Mouse (Mus musculus): ENCODE measurements at regions not wholly inside any gene's neighbourhood (a gene's known extent, or its start where the extent isn't known, plus 50 kb on each side); places are given as distances from the start of the nearest gene placed in this dataset.

GRCm38 (mm10) chr4:87501791-87502190, 271.5 kb upstream of the Slc24a2 start:
- H3K4me2 ChIP-seq (replicated peaks), result no peak overlapping the region
- WGBS, result 78% methylated on average over 4 of the region's 4 CpGs
- H3K27ac ChIP-seq (replicated peaks), result no peak overlapping the region
- no peak for ATAC-seq (ENCODE audit: insufficient number of reproducible peaks, low FRiP score, low TSS enrichment, low read depth)
- H3K9me3 ChIP-seq (replicated peaks), result no peaks in the 10 kb centered on the region
- H3K4me1 ChIP-seq, result no peaks in the 10 kb centered on the region
- no peaks in the 10 kb centered on the region for H3K36me3 ChIP-seq
- no peaks in the 10 kb centered on the region for H3K27me3 ChIP-seq
- H3K9ac ChIP-seq, result no peak overlapping the region
- H3K4me3 ChIP-seq (replicated peaks), result no peak overlapping the region

GRCm38 (mm10) chr4:87500441-87500840, 270.2 kb upstream of the Slc24a2 start:
- H3K36me3 ChIP-seq, result no peaks in the 10 kb centered on the region
- no peak overlapping the region for H3K27ac ChIP-seq (replicated peaks)
- no peaks in the 10 kb centered on the region for H3K9me3 ChIP-seq (replicated peaks)
- H3K4me1 ChIP-seq, result no peaks in the 10 kb centered on the region
- no peak overlapping the region for H3K4me3 ChIP-seq (replicated peaks)
- no peaks in the 10 kb centered on the region for H3K27me3 ChIP-seq
- H3K4me2 ChIP-seq (replicated peaks), result no peak overlapping the region
- no peak for ATAC-seq (ENCODE audit: insufficient number of reproducible peaks, low FRiP score, low TSS enrichment, low read depth)
- WGBS, result 71% methylated on average over 2 of the region's 2 CpGs
- H3K9ac ChIP-seq, result no peak overlapping the region

DNA sequence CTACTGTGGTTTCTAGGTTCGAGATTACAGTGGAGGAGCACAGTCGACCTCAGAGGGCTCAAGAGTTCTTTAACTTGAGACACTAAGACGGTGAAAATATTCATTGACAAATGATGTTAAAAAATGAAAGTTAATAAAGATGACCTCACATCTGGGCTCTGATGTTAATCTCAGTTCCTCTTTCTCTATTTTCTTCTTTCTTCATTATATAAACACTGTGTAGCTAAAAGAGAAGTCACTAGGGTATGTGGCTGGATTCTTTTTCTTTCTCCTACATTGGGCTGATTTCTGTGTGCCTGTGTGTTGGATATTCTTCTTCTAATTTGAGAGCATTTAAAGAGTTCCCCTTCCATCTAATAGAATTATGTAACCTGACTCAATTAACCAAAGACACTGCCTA, 257.5 kb upstream of the Slc24a2 start:
- Histone ChIP-seq H3K9ac (no peak overlapping the region), H3K9me3 (replicated peaks) (no peaks in the 10 kb centered on the region), H3K4me2 (replicated peaks) (no peak overlapping the region), H3K4me1 (no peaks in the 10 kb centered on the region), H3K4me3 (replicated peaks) (no peak overlapping the region), H3K27me3 (no peaks in the 10 kb centered on the region), H3K27ac (replicated peaks) (no peak overlapping the region), H3K36me3 (no peaks in the 10 kb centered on the region)
- no peak for ATAC-seq (ENCODE audit: insufficient number of reproducible peaks, low FRiP score, low TSS enrichment, low read depth)
- 72% methylated on average over 3 of the region's 3 CpGs for WGBS

- H3K27me3 ChIP-seq, result no peaks in the 10 kb centered on the region
- no peaks in the 10 kb centered on the region for H3K36me3 ChIP-seq
- H3K4me1 ChIP-seq, result peaks cover 12% of the 10 kb centered on the region
- 79% methylated on average over 1 of the region's 1 CpGs for WGBS
- no peak overlapping the region for H3K4me3 ChIP-seq (replicated peaks)
- no peak overlapping the region for H3K4me2 ChIP-seq (replicated peaks)
- H3K27ac ChIP-seq (replicated peaks), result no peak overlapping the region
- H3K9ac ChIP-seq, result no peak overlapping the region
- no peaks in the 10 kb centered on the region for H3K9me3 ChIP-seq (replicated peaks)
- no peak for ATAC-seq (ENCODE audit: insufficient number of reproducible peaks, low FRiP score, low TSS enrichment, low read depth)
Observed at GRCm38 (mm10) chr4:87475537-87475936, 245.3 kb upstream of the Slc24a2 start.

DNA sequence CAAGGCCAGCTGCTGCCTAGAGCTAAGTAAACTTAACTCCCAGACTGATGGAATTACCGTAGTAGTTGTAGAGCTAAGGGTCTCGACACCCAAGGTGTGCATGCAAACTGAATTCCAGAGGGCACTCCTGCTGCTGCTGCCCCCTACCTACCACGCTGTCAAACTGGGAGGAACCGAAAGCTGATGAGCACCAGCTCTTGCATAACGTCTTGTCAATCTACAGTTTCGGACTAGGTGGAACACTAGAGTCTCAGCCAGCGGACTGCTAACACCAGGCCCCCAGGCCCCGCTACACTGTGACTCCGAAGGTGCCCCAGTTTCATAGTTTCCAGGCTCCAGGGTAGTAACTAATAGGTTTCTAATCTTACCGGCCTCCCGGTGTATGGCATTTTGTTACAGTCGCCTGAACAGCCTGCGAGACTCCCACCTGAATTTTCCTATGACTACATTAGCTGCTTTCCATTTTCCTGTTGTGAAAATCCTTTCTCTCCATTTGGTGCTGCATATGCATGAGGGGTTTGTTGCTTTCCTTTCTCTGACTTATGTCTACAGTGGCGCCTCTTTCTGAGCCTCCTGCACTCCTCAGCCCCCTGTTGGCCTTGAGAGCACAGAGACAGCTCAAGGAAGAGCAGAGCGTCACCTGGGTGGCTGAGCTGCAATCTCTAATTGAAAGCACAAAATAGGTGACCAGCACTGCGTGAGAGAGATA, 243.2 kb upstream of the Slc24a2 start:
- ATAC-seq (ENCODE audit: insufficient number of reproducible peaks, low FRiP score, low TSS enrichment, low read depth), result no peak
- Histone ChIP-seq H3K4me2 (replicated peaks) (no peak overlapping the region), H3K27me3 (no peaks in the 10 kb centered on the region), H3K36me3 (no peaks in the 10 kb centered on the region), H3K9me3 (replicated peaks) (no peaks in the 10 kb centered on the region), H3K27ac (replicated peaks) (no peak overlapping the region), H3K9ac (no peak overlapping the region), H3K4me1 (peaks cover 12% of the 10 kb centered on the region), H3K4me3 (replicated peaks) (no peak overlapping the region)
- 87% methylated on average over 16 of the region's 16 CpGs for WGBS

GRCm38 (mm10) chr4:87472787-87473186, 242.5 kb upstream of the Slc24a2 start:
- H3K4me2 ChIP-seq (replicated peaks), result no peak overlapping the region
- ATAC-seq (ENCODE audit: insufficient number of reproducible peaks, low FRiP score, low TSS enrichment, low read depth), result no peak
- no peaks in the 10 kb centered on the region for H3K27me3 ChIP-seq
- WGBS, result 71% methylated on average over 1 of the region's 1 CpGs
- H3K9ac ChIP-seq, result no peak overlapping the region
- H3K36me3 ChIP-seq, result no peaks in the 10 kb centered on the region
- no peak overlapping the region for H3K27ac ChIP-seq (replicated peaks)
- H3K4me1 ChIP-seq, result peaks cover 12% of the 10 kb centered on the region
- no peak overlapping the region for H3K4me3 ChIP-seq (replicated peaks)
- H3K9me3 ChIP-seq (replicated peaks), result no peaks in the 10 kb centered on the region

- no peaks in the 10 kb centered on the region for H3K9me3 ChIP-seq (replicated peaks)
- H3K4me3 ChIP-seq (replicated peaks), result no peak overlapping the region
- H3K36me3 ChIP-seq, result no peaks in the 10 kb centered on the region
- H3K9ac ChIP-seq, result no peak overlapping the region
- 19% methylated on average over 5 of the region's 5 CpGs for WGBS
- peaks cover 18% of the 10 kb centered on the region for H3K4me1 ChIP-seq
- no peaks in the 10 kb centered on the region for H3K27me3 ChIP-seq
- H3K4me2 ChIP-seq (replicated peaks), result no peak overlapping the region
- peak; percentile 57; the same call in 1 of the 2 replicates for ATAC-seq (ENCODE audit: insufficient number of reproducible peaks, low FRiP score, low TSS enrichment, low read depth)
- 0 out of 2 replicates have a peak overlapping the region, but pooled peaks have one; percentile 34 for H3K27ac ChIP-seq (replicated peaks)
Observed at GRCm38 (mm10) chr4:87471385-87471784, 241.1 kb upstream of the Slc24a2 start.

DNA sequence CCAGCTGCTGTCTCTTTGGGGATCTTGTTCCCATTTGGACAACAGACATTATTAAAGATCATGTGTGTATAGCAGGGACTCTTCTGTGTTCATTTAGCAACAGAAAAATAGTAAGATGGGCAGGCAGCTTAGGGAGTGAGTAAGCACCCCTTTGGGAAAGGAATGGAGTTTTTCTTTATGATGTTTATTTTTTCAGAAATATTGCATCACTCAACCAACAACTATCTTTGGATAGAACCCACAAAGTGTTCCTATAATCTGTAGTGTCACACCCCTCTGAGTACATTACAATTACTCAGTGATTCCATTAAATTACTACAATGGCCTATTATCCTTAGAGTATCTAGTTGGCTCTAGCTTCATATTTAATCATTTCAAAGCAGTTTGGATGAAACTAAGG, 237.3 kb upstream of the Slc24a2 start:
- Histone ChIP-seq H3K4me3 (replicated peaks) (no peak overlapping the region), H3K4me2 (replicated peaks) (no peak overlapping the region), H3K9me3 (replicated peaks) (no peaks in the 10 kb centered on the region), H3K27ac (replicated peaks) (peak overlapping the region; percentile 34; the same call in 1 of the 2 replicates), H3K9ac (no peak overlapping the region), H3K4me1 (peaks cover 21% of the 10 kb centered on the region), H3K36me3 (no peaks in the 10 kb centered on the region), H3K27me3 (no peaks in the 10 kb centered on the region)
- no peak for ATAC-seq (ENCODE audit: insufficient number of reproducible peaks, low FRiP score, low TSS enrichment, low read depth)

DNA sequence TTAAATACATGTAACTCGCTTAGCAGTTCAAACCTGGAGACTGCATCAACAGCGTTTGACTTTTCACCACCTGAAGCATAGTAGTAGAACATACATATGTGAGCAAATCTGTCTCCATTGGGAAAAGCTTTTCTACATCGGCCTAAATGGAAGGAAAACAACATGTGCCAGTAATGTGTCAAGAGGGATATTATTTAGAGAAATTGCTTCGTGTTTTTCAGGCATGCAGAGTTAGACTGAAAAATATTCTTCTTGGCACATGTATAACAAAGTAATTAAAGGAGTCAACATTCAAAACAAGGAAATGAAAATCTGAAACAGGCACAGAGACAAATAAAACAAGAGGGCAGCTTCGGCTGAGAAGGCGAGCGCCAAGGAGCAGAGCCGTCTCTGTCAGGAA, 236.7 kb upstream of the Slc24a2 start:
- Histone ChIP-seq H3K27ac (replicated peaks) (peak overlapping the region; percentile 34; the same call in 1 of the 2 replicates), H3K27me3 (no peaks in the 10 kb centered on the region), H3K4me1 (peaks cover 26% of the 10 kb centered on the region), H3K9ac (no peak overlapping the region), H3K4me3 (replicated peaks) (no peak overlapping the region), H3K4me2 (replicated peaks) (no peak overlapping the region), H3K9me3 (replicated peaks) (no peaks in the 10 kb centered on the region), H3K36me3 (no peaks in the 10 kb centered on the region)
- no peak for ATAC-seq (ENCODE audit: insufficient number of reproducible peaks, low FRiP score, low TSS enrichment, low read depth)
- WGBS, result 42% methylated on average over 8 of the region's 8 CpGs

GRCm38 (mm10) chr4:87461181-87461912, 231.1 kb upstream of the Slc24a2 start:
- WGBS, result 24% methylated on average over 7 of the region's 7 CpGs
- Histone ChIP-seq H3K4me3 (replicated peaks) (no peak overlapping the region), H3K9me3 (replicated peaks) (no peaks in the 10 kb centered on the region), H3K9ac (no peak overlapping the region), H3K4me2 (replicated peaks) (no peak overlapping the region), H3K27me3 (no peaks in the 10 kb centered on the region), H3K4me1 (peaks cover 21% of the 10 kb centered on the region), H3K27ac (replicated peaks) (peak overlapping the region; percentile 56), H3K36me3 (no peaks in the 10 kb centered on the region)
- ATAC-seq (ENCODE audit: insufficient number of reproducible peaks, low FRiP score, low TSS enrichment, low read depth), result peak; percentile 77

DNA sequence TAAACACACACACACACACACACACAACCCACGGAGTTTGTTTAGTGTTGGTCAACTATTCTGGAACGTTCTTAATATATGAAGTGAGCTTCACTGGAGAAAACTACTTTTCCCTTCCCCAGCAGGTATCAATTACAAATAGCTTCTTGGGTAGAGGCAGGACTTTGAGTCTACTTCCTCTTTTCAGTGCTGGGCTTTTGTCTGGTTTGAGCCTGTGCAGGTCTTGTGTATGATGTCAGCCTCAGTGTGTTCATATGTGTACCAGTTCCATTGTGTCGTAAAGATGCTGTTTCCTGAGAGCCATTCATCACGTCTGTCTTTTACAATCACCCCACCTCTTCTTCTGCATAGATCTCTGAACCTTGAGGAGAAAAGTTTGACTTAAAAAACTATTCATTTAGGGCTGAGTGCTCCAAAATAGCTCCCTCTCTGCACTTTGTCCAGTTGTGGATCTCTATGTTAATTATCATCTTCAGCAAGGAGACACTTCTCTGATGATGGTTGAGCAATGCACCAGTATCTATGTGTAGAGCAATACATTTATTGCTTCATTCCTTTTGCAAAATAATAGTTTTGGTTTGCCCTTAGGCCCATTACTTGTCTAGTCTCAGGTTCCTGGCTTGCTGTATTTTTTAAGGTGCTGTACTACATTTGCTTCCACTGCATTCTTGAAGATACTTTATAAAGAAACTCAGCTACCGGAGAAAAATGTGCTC, 225.7 kb upstream of the Slc24a2 start:
- Histone ChIP-seq H3K4me2 (replicated peaks) (no peak overlapping the region), H3K9ac (no peak overlapping the region), H3K36me3 (no peaks in the 10 kb centered on the region), H3K27ac (replicated peaks) (no peak overlapping the region), H3K4me1 (peaks cover 5% of the 10 kb centered on the region), H3K4me3 (replicated peaks) (no peak overlapping the region), H3K27me3 (no peaks in the 10 kb centered on the region), H3K9me3 (replicated peaks) (no peaks in the 10 kb centered on the region)
- no peak for ATAC-seq (ENCODE audit: insufficient number of reproducible peaks, low FRiP score, low TSS enrichment, low read depth)
- 73% methylated on average over 5 of the region's 5 CpGs for WGBS
